Mouse (Mus musculus): ENCODE data around the gene Tefm. TPM values are rescaled to one million over a fixed set of nuclear protein-coding genes. Genes with fewer than 3 reads are reported as not detected.

The Tefm gene
- total RNA-seq, 1 experiment: 33.3 TPM

- Histone ChIP-seq H3K4me1 (ENCODE audit: control insufficient read depth in 2 of 2, insufficient read depth in 2 of 2, low read length in 2 of 2, poor library complexity in 1 of 2) (peaks cover 0 to 3% of the 10 kb centered on the region in 2 experiments; a peak in 1 of 4 replicates), H3K27ac (ENCODE audit: insufficient read depth, low read depth, low read length, poor library complexity, severe bottlenecking) (no peak overlapping the region), H3K4me3 (ENCODE audit: insufficient read depth in 1 of 2, low read depth in 1 of 2, low read length in 2 of 2, poor library complexity in 1 of 2, severe bottlenecking in 1 of 2) (peak overlapping the region in 1 of 2 experiments; percentile 93; a peak in 2 of 4 replicates), H3K9ac (ENCODE audit: insufficient read depth, low read depth, low read length, poor library complexity, severe bottlenecking) (no peak overlapping the region), H3K36me3 (ENCODE audit: control insufficient read depth, insufficient read depth, low read length, poor library complexity, severe bottlenecking) (no peaks in the 10 kb centered on the region; the same call in 1 of the 2 replicates), H3K9me3 (ENCODE audit: control insufficient read depth, insufficient read depth, low read depth, low read length) (no peaks in the 10 kb centered on the region)
- in situ Hi-C loops (cut with MboI; ENCODE audit: low sequenced_read_pairs in 2 of 2, unreplicated experiment in 2 of 2): no loop called here
- no peak for DNase-seq (ENCODE audit: low read depth, low spot score)
- TF ChIP-seq CHD2 (IDR thresholded peaks at IDR 0.05; ENCODE audit: low read depth, low read length) (no peak), MAFK (IDR thresholded peaks at IDR 0.05; ENCODE audit: insufficient read depth, low read depth, low read length) (no peak), ZNF384 (IDR thresholded peaks at IDR 0.05; ENCODE audit: low read depth, low read length) (0 out of 2 replicates have a peak, but pooled peaks have one; percentile 59), HCFC1 (IDR thresholded peaks at IDR 0.05; ENCODE audit: borderline replicate concordance, insufficient read depth, low read length) (no peak)
Observed at GRCm38 (mm10) chr11:80090555-80091164, 51.3 kb downstream of the Tefm start.

GRCm38 (mm10) chr11:80089817-80090214 lies 52.2 kb downstream of the Tefm start:
- TF ChIP-seq HCFC1 (IDR thresholded peaks at IDR 0.05; ENCODE audit: borderline replicate concordance, insufficient read depth, low read length): no peak
- TF ChIP-seq CHD2 (IDR thresholded peaks at IDR 0.05; ENCODE audit: low read depth, low read length): no peak
- no peak for TF ChIP-seq ZC3H11A (IDR thresholded peaks at IDR 0.05; ENCODE audit: borderline replicate concordance, low read depth, low read length)
- TF ChIP-seq MAFK (IDR thresholded peaks at IDR 0.05; ENCODE audit: insufficient read depth, low read depth, low read length): no peak
- TF ChIP-seq ZNF384 (IDR thresholded peaks at IDR 0.05; ENCODE audit: low read depth, low read length): no peak
- Histone ChIP-seq H3K9ac (ENCODE audit: insufficient read depth, low read depth, low read length, poor library complexity, severe bottlenecking) (peak overlapping the region; percentile 97), H3K9me3 (ENCODE audit: control insufficient read depth, insufficient read depth, low read depth, low read length) (no peaks in the 10 kb centered on the region), H3K36me3 (ENCODE audit: control insufficient read depth, insufficient read depth, low read length, poor library complexity, severe bottlenecking) (no peaks in the 10 kb centered on the region; the same call in 1 of the 2 replicates), H3K4me3 (ENCODE audit: insufficient read depth in 1 of 2, low read depth in 1 of 2, low read length in 2 of 2, poor library complexity in 1 of 2, severe bottlenecking in 1 of 2) (peak overlapping the region; percentile 92 to 93), H3K27ac (ENCODE audit: insufficient read depth, low read depth, low read length, poor library complexity, severe bottlenecking) (0 out of 2 replicates have a peak overlapping the region, but pooled peaks have one; percentile 63), H3K4me1 (ENCODE audit: control insufficient read depth in 2 of 2, insufficient read depth in 2 of 2, low read length in 2 of 2, poor library complexity in 1 of 2) (peaks cover 0 to 3% of the 10 kb centered on the region in 2 experiments; a peak in 1 of 4 replicates)
- DNase-seq (ENCODE audit: low read depth, low spot score): no peak
- in situ Hi-C loops (cut with MboI; ENCODE audit: low sequenced_read_pairs in 2 of 2, unreplicated experiment in 2 of 2): no loop called here

GRCm38 (mm10) chr11:80088917-80089816 lies 52.8 kb downstream of the Tefm start, which contains the start of gene Atad5:
Gene Atad5, plus strand, starts transcription at chr11:80089400.
- Histone ChIP-seq H3K36me3 (ENCODE audit: control insufficient read depth, insufficient read depth, low read length, poor library complexity, severe bottlenecking) (no peaks in the 10 kb centered on the region), H3K9me3 (ENCODE audit: control insufficient read depth, insufficient read depth, low read depth, low read length) (no peaks in the 10 kb centered on the region), H3K4me3 (ENCODE audit: insufficient read depth in 1 of 2, low read depth in 1 of 2, low read length in 2 of 2, poor library complexity in 1 of 2, severe bottlenecking in 1 of 2) (peak within 1 kb of the TSS; percentile 92 to 93), H3K4me1 (ENCODE audit: control insufficient read depth in 2 of 2, insufficient read depth in 2 of 2, low read length in 2 of 2, poor library complexity in 1 of 2) (peaks cover 0 to 3% of the 10 kb centered on the region in 2 experiments; a peak in 1 of 4 replicates), H3K9ac (ENCODE audit: insufficient read depth, low read depth, low read length, poor library complexity, severe bottlenecking) (peak within 1 kb of the TSS; percentile 97), H3K27ac (ENCODE audit: insufficient read depth, low read depth, low read length, poor library complexity, severe bottlenecking) (peak within 1 kb of the TSS; percentile 63)
- peak; percentile 84 for DNase-seq (ENCODE audit: low read depth, low spot score)
- TF ChIP-seq HCFC1 (IDR thresholded peaks at IDR 0.05; ENCODE audit: borderline replicate concordance, insufficient read depth, low read length) (peak; percentile 77; the same call in 1 of the 2 replicates), ZNF384 (IDR thresholded peaks at IDR 0.05; ENCODE audit: low read depth, low read length) (no peak)
- in situ Hi-C loops (cut with MboI; ENCODE audit: low sequenced_read_pairs in 2 of 2, unreplicated experiment in 2 of 2): no loop called here

GRCm38 (mm10) chr11:80086844-80087243 lies 55.1 kb downstream of the Tefm start:
- no peaks in the 10 kb centered on the region for H3K36me3 ChIP-seq (ENCODE audit: control insufficient read depth, insufficient read depth, low read length, poor library complexity, severe bottlenecking)
- DNase-seq (ENCODE audit: low read depth, low spot score): peak; percentile 98
- TF ChIP-seq MAFK (IDR thresholded peaks at IDR 0.05; ENCODE audit: insufficient read depth, low read depth, low read length): no peak
- TF ChIP-seq HCFC1 (IDR thresholded peaks at IDR 0.05; ENCODE audit: borderline replicate concordance, insufficient read depth, low read length): no peak
- TF ChIP-seq CHD2 (IDR thresholded peaks at IDR 0.05; ENCODE audit: low read depth, low read length): no peak
- TF ChIP-seq ZNF384 (IDR thresholded peaks at IDR 0.05; ENCODE audit: low read depth, low read length): no peak
- TF ChIP-seq ZC3H11A (IDR thresholded peaks at IDR 0.05; ENCODE audit: borderline replicate concordance, low read depth, low read length): no peak
- in situ Hi-C loops (cut with MboI; ENCODE audit: low sequenced_read_pairs in 2 of 2, unreplicated experiment in 2 of 2): no loop called here
- H3K27ac ChIP-seq (ENCODE audit: insufficient read depth, low read depth, low read length, poor library complexity, severe bottlenecking): no peak overlapping the region
- no peak overlapping the region for H3K4me3 ChIP-seq (ENCODE audit: insufficient read depth in 1 of 2, low read depth in 1 of 2, low read length in 2 of 2, poor library complexity in 1 of 2, severe bottlenecking in 1 of 2)
- no peaks in the 10 kb centered on the region for H3K9me3 ChIP-seq (ENCODE audit: control insufficient read depth, insufficient read depth, low read depth, low read length)
- no peak overlapping the region for H3K9ac ChIP-seq (ENCODE audit: insufficient read depth, low read depth, low read length, poor library complexity, severe bottlenecking)
- H3K4me1 ChIP-seq (ENCODE audit: control insufficient read depth in 2 of 2, insufficient read depth in 2 of 2, low read length in 2 of 2, poor library complexity in 1 of 2): peaks cover 0 to 3% of the 10 kb centered on the region in 2 experiments; a peak in 1 of 4 replicates

Other genes with a start within 250 kb of the Tefm start
- gene Utp6, start 179.8 kb downstream of the Tefm start, total RNA-seq (2012; rRNA removed): 54.3 and 79.7 TPM in 2 replicates
- 56.0 and 93.2 TPM in 2 replicates for gene Suz12, start 149.1 kb downstream of the Tefm start, total RNA-seq (2012; rRNA removed)
- 55.3 and 57.3 TPM in 2 replicates for gene Crlf3, start 61.2 kb downstream of the Tefm start, total RNA-seq (2012; rRNA removed)
- gene Atad5, start 52.8 kb downstream of the Tefm start, total RNA-seq (2012; rRNA removed): 18.1 and 23.6 TPM in 2 replicates
- 2.8 and 5.1 TPM in 2 replicates for gene Adap2, start 11.9 kb upstream of the Tefm start, total RNA-seq (2012; rRNA removed)
- 3.4 and 5.2 TPM in 2 replicates for gene Rnf135, start 41.7 kb upstream of the Tefm start, total RNA-seq (2012; rRNA removed)
- 29.1 and 38.8 TPM in 2 replicates for gene Rhot1, start 66.8 kb upstream of the Tefm start, total RNA-seq (2012; rRNA removed)
- 1.3 and 2.0 TPM in 2 replicates for gene Rhbdl3, start 158.7 kb upstream of the Tefm start, total RNA-seq (2012; rRNA removed)
- 11.5 and 15.1 TPM in 2 replicates for gene 5730455P16Rik, start 235.9 kb upstream of the Tefm start, total RNA-seq (2012; rRNA removed)
- gene Zfp207, start 241.1 kb upstream of the Tefm start, total RNA-seq (2012; rRNA removed): 177 and 201 TPM in 2 replicates